Mouse (Mus musculus) limb, embryonic 12.5 days (tissue): ENCODE measurements around the gene Setd2. TPM values are rescaled to one million over a fixed set of nuclear protein-coding genes. Genes with fewer than 3 reads are reported as not detected.

Experiments
- microRNA-seq: library from miRNA; unstranded; fragments of <30 nt; microRNA quantifications from one replicate; pipeline ENCODE4, GENCODE M21; 2017
- polyA plus RNA-seq: library from polyadenylated mRNA; unstranded; fragments of >200 nt; fragmentation: Nextera tagmentation; extraction: Ambion mirVana; gene quantifications from 2 replicates; pipeline ENCODE4 v1.2.1, GENCODE M21; 2016

The Setd2 gene
- polyA plus RNA-seq, 1 experiment from 2014 or later, result 51.2 TPM

Small RNA genes lying within 50 kb of the gene (microRNA-seq; reads per million reads assigned to microRNA genes)
- not detected for gene Mir8107

Other genes with a start within 250 kb of the Setd2 start
- gene Elp6, start 227.4 kb upstream of the Setd2 start, polyA plus RNA-seq, result 37.2 and 40.9 TPM in 2 replicates
- gene Scap, start 199.3 kb upstream of the Setd2 start, polyA plus RNA-seq, result 38.4 and 42.0 TPM in 2 replicates
- gene Ptpn23, start 124.4 kb upstream of the Setd2 start, polyA plus RNA-seq, result 18.3 and 20.2 TPM in 2 replicates
- gene Ngp, start 112.8 kb upstream of the Setd2 start, polyA plus RNA-seq, result 0.69 and 0.95 TPM in 2 replicates
- gene Klhl18, start 55.9 kb upstream of the Setd2 start, polyA plus RNA-seq, result 7.8 and 9.6 TPM in 2 replicates
- gene Kif9, start 55.6 kb upstream of the Setd2 start, polyA plus RNA-seq, result 1.6 TPM in 2 replicates
- 62.7 and 67.1 TPM in 2 replicates for gene Nradd, start 91.9 kb downstream of the Setd2 start, polyA plus RNA-seq
- 1.1 and 1.6 TPM in 2 replicates for gene Nbeal2, start 121.6 kb downstream of the Setd2 start, polyA plus RNA-seq
- 126 and 133 TPM in 2 replicates for gene Ccdc12, start 123.9 kb downstream of the Setd2 start, polyA plus RNA-seq
- 1.6 and 2.6 TPM in 2 replicates for gene Myl3, start 209.3 kb downstream of the Setd2 start, polyA plus RNA-seq
- 76.6 and 81.8 TPM in 2 replicates for gene Pth1r, start 214.5 kb downstream of the Setd2 start, polyA plus RNA-seq